Mouse (Mus musculus): ENCODE measurements around the gene Gm382. TPM values are rescaled to one million over a fixed set of nuclear protein-coding genes. Genes with fewer than 3 reads are reported as not detected.

The Gm382 gene
- total RNA-seq (2022): not detected

- no peak for DNase-seq (ENCODE audit: low spot score)
Observed at GRCm38 (mm10) chrX:127039672-127040071, at the start of gene Gm382. TSS of gene Gm382 (plus strand) at chrX:127039972.

GRCm38 (mm10) chrX:127070179-127070578 lies 30.4 kb downstream of the Gm382 start:
- no peak for DNase-seq (ENCODE audit: low spot score)

GRCm38 (mm10) chrX:127091282-127091681 lies 51.5 kb downstream of the Gm382 start:
- no peak for DNase-seq (ENCODE audit: low spot score)

GRCm38 (mm10) chrX:127093036-127093435 lies 53.3 kb downstream of the Gm382 start:
- no peak for DNase-seq (ENCODE audit: low spot score)

- no peak for DNase-seq (ENCODE audit: low spot score)
Observed at GRCm38 (mm10) chrX:127093961-127094360, 54.2 kb downstream of the Gm382 start.

- no peak for DNase-seq (ENCODE audit: low spot score)
Observed at GRCm38 (mm10) chrX:127104341-127104740, 64.6 kb downstream of the Gm382 start.

Other genes with a start within 250 kb of the Gm382 start
- not detected for gene 4932411N23Rik, start 224.1 kb upstream of the Gm382 start, total RNA-seq (2022)